Mouse (Mus musculus): Measurements from ENCODE around the gene Gm7030. TPM values are rescaled to one million over a fixed set of nuclear protein-coding genes. Genes with fewer than 3 reads are reported as not detected.
A peak's percentile ranks its signal among the peaks of the same experiment; 100 is the strongest.
"Not testable (repeated sequence)": the region's sequence is repeated elsewhere in the genome, so short reads cannot be mapped to it uniquely, and the experiment has no call there.

Gene Gm7030
- polyA plus RNA-seq (2012; fragmentation: generic; extraction: Trizol), result not detected
- long read RNA-seq, experiment 1, result 0 reads
- long read RNA-seq, experiment 2, result 0 reads

DNA sequence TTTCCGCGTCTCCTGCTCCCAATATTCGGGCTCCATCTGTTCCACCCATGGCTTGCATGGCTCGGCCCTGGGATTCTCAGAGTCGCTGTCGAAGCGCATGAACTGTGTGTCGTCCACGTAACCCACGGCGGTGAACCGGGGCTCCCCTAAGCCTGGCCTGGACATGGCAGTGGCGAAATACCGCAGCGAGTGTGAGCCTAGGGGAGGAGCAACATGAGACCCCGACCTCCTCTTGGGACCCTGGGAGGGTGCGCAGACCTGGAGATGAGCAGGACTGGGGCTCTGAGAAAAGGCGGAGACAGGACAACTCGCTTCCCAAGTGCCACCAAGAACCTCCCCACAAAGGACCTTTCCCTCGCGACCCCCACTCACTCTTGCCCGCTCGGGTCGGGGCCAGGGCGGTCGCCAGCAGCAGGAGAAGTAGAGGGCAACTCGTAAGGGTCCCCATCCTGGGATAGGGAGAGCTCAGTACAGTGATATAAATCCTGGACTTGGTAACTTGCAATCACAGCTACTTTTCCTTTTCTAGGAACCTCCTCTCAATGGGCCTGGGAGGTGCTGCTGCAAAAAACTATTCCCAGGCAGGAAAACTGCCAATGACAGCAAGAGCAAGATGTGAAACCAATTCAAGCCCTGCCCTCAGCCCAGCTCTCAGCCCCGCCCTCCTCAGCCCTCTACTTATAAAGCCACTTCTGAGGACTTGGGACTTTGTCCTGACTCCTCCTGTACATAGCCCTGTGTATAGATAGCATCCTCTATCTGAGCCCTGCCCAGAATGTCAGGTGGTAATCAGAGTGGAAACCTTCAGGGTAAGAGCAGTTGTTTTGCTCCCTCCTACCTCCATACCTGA, at the start of gene Gm7030:
Gene Gm7030, minus strand, starts transcription at position 458 of the 850 bp plus-strand sequence.
- not testable (repeated sequence) for H3K4me3 ChIP-seq (ENCODE audit: insufficient read depth, poor library complexity, severe bottlenecking); H3K36me3 ChIP-seq (ENCODE audit: control insufficient read depth, insufficient read depth); H3ac ChIP-seq (ENCODE audit: control insufficient read depth, insufficient read length, low read depth); H3K79me3 ChIP-seq (ENCODE audit: low read depth); H3K79me2 ChIP-seq (ENCODE audit: control insufficient read depth, insufficient read depth)
- H3K27me3 ChIP-seq (ENCODE audit: control insufficient read depth, insufficient read depth, insufficient read length), result peaks cover 11% of the 10 kb centered on the region

DNA sequence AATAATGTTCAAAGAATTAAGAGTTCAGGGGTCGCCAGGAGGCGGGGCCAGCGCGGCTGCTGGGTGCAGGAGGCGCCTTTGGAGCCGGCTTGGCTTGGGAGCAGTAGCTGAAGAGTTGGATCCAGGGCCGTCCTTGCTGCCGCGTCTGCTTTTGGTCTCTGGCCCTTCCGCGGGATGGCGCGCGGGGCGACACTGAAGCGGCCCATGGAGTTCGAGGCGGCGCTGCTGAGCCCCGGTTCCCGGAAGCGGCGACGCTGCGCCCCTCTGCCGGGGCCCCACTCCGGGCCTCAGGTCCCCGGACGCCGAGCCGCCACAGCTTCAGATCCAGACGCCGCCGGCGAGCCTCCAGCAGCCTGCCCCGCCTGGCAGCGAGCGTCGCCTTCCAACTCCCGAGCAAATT, 49.7 kb upstream of the Gm7030 start:
- H3K4me3 ChIP-seq (ENCODE audit: insufficient read depth, poor library complexity, severe bottlenecking); H3K36me3 ChIP-seq (ENCODE audit: control insufficient read depth, insufficient read depth); H3K79me3 ChIP-seq (ENCODE audit: low read depth); H3ac ChIP-seq (ENCODE audit: control insufficient read depth, insufficient read length, low read depth); H3K79me2 ChIP-seq (ENCODE audit: control insufficient read depth, insufficient read depth): not testable (repeated sequence)
- peaks cover 11% of the 10 kb centered on the region for H3K27me3 ChIP-seq (ENCODE audit: control insufficient read depth, insufficient read depth, insufficient read length)

DNA sequence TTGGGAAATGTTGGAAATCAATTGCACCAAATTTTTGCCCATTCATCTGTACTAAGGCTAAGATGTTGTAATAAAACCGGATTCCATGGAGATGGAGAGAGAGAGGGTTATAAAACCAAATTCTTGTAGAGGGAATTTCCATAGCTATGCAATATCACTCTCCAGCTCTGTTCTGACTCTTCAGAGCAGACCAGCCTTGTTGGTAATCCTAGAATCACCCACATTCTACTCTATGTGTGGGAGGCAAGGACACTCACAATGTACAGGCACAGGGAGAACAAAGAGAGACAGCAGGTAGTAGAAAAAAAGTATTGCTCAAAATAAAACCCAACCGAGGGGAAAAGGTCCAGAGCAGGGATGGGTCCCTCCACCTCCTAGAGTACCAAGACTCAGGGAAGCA, 46.9 kb upstream of the Gm7030 start:
- not testable (repeated sequence) for H3K36me3 ChIP-seq (ENCODE audit: control insufficient read depth, insufficient read depth); H3ac ChIP-seq (ENCODE audit: control insufficient read depth, insufficient read length, low read depth); H3K79me2 ChIP-seq (ENCODE audit: control insufficient read depth, insufficient read depth); H3K27me3 ChIP-seq (ENCODE audit: control insufficient read depth, insufficient read depth, insufficient read length); H3K79me3 ChIP-seq (ENCODE audit: low read depth); H3K4me3 ChIP-seq (ENCODE audit: insufficient read depth, poor library complexity, severe bottlenecking)

DNA sequence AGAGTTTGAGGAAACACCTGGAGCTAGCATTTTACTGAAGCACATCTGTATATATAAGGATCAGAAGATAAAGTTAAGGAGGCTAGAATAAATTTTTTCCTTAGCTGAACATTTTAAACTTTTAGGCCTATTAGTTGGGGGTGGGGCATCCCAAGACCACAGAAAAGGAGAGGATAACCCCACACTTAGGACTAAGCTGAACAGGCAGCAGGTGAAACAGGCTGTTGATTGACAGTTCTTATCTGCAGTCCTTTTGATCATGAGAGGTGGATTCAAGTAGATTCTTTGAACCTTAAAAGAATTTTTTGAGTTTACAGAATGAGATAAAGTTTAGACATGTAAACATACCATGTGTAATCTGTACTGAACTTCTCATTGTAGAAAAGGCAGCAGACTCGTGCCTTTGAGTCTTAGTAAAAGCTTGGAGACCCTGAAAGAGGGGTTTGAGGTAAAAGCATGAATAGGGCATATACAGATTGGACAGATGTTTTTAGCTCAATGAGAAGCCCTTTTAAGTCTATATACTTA, 41.1 kb upstream of the Gm7030 start:
- H3K79me2 ChIP-seq (ENCODE audit: control insufficient read depth, insufficient read depth), result no peaks in the 10 kb centered on the region
- no peak overlapping the region for H3ac ChIP-seq (ENCODE audit: control insufficient read depth, insufficient read length, low read depth)
- H3K27me3 ChIP-seq (ENCODE audit: control insufficient read depth, insufficient read depth, insufficient read length), result peaks cover 18% of the 10 kb centered on the region
- H3K79me3 ChIP-seq (ENCODE audit: low read depth), result no peaks in the 10 kb centered on the region
- H3K4me3 ChIP-seq (ENCODE audit: insufficient read depth, poor library complexity, severe bottlenecking), result no peak overlapping the region
- TF ChIP-seq MYOD1 (IDR thresholded peaks at IDR 0.05; ENCODE audit: control insufficient read depth, insufficient read length, low read depth), result no peak
- TF ChIP-seq MAX (IDR thresholded peaks at IDR 0.05), result no peak
- TF ChIP-seq FOSL1 (IDR thresholded peaks at IDR 0.05; ENCODE audit: insufficient read depth, low read length, poor library complexity, severe bottlenecking), result no peak
- no peaks in the 10 kb centered on the region for H3K36me3 ChIP-seq (ENCODE audit: control insufficient read depth, insufficient read depth)

DNA sequence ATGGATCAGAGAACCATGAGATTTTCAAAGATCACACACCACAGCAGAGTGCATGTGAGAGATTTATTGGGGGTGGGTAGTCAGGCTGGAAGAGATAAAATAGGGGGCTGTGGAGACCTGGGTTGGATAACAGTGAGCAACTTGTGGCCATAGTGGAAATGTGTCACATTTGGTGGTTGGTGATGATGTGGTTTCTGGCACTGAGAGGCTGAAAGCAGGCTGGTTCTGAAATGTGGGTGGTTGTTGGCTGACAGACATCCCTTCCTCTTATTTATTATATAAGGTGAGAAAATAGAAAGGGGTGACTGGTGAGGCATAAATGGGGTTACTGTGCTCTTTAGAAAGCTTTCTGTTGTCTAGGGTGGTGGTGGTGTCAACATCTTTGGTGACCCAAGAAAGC, 40.5 kb upstream of the Gm7030 start:
- Histone ChIP-seq H3ac (ENCODE audit: control insufficient read depth, insufficient read length, low read depth) (no peak overlapping the region), H3K4me3 (ENCODE audit: insufficient read depth, poor library complexity, severe bottlenecking) (no peak overlapping the region), H3K36me3 (ENCODE audit: control insufficient read depth, insufficient read depth) (no peaks in the 10 kb centered on the region), H3K79me3 (ENCODE audit: low read depth) (no peaks in the 10 kb centered on the region), H3K79me2 (ENCODE audit: control insufficient read depth, insufficient read depth) (no peaks in the 10 kb centered on the region), H3K27me3 (ENCODE audit: control insufficient read depth, insufficient read depth, insufficient read length) (peaks cover 18% of the 10 kb centered on the region)
- TF ChIP-seq FOSL1 (IDR thresholded peaks at IDR 0.05; ENCODE audit: insufficient read depth, low read length, poor library complexity, severe bottlenecking), result no peak
- no peak for TF ChIP-seq CEBPB (IDR thresholded peaks at IDR 0.05; ENCODE audit: low read depth)
- TF ChIP-seq MAX (IDR thresholded peaks at IDR 0.05), result no peak
- no peak for TF ChIP-seq CTCF (IDR thresholded peaks at IDR 0.05; ENCODE audit: control insufficient read depth, insufficient read depth, insufficient read length)
- TF ChIP-seq USF1 (IDR thresholded peaks at IDR 0.05; ENCODE audit: low read depth), result no peak
- TF ChIP-seq MYOG (IDR thresholded peaks at IDR 0.05; ENCODE audit: control insufficient read depth, extremely low read depth, insufficient read length), result no peak
- no peak for TF ChIP-seq MYOD1 (IDR thresholded peaks at IDR 0.05; ENCODE audit: control insufficient read depth, insufficient read length, low read depth)

DNA sequence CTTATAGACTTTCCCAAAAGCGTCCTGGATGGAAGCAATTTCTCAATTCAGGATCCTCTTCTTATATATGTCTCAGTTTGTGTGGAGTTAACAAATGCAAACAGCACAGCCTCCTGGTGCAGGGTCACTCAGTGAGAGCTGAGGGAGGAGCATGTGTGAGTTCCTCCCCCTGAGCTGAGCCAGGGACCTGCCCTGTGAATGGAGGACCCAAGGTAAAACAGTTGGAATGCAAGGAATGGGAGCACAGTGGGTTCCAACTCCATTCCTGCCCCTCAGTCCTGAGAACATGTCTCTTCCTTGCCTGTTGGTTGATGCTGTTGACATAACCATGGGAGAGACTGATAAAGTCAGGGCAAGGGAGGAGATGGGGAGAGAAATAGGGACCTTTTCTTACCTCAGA, 39.9 kb upstream of the Gm7030 start:
- H3K27me3 ChIP-seq (ENCODE audit: control insufficient read depth, insufficient read depth, insufficient read length), result peaks cover 18% of the 10 kb centered on the region
- not testable (repeated sequence) for H3ac ChIP-seq (ENCODE audit: control insufficient read depth, insufficient read length, low read depth); H3K79me2 ChIP-seq (ENCODE audit: control insufficient read depth, insufficient read depth); H3K36me3 ChIP-seq (ENCODE audit: control insufficient read depth, insufficient read depth); H3K79me3 ChIP-seq (ENCODE audit: low read depth); H3K4me3 ChIP-seq (ENCODE audit: insufficient read depth, poor library complexity, severe bottlenecking)

DNA sequence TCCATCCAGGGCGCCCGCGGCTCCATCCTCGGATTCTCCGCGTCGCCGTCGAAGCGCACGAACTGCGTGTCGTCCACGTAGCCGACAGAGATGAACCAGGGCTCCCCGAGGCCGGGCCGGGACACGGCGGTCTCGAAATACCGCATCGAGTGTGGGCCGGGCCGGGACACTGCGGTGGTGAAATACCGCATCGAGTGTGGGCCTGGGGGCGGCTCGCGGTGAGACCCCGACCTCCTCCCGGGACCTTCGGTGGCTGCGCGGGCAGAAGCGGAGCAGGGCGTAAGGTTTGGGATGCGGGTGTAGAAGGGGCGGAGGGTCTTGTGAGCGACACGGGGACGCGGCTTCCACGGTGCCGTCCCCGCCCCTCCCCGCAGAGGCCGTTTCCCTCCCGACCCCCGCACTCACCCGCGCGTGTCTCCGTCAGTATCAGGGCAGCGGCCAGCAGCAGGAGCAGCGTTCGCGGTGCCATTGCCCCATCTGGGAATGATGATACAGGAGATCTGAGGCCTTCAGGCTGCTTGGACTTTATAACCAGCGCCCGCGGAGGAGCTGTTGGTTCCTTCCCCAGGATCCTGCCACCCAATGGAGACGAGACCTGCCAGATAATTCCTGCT, 38.9 kb upstream of the Gm7030 start, which contains the start of gene Gm8909:
Gene Gm8909, minus strand, starts transcription at position 499 of the 614 bp plus-strand sequence.
- Histone ChIP-seq H3ac (ENCODE audit: control insufficient read depth, insufficient read length, low read depth) (no peak within 1 kb of the TSS), H3K4me3 (ENCODE audit: insufficient read depth, poor library complexity, severe bottlenecking) (peak within 1 kb of the TSS; percentile 28), H3K36me3 (ENCODE audit: control insufficient read depth, insufficient read depth) (no peaks in the 10 kb centered on the region), H3K79me3 (ENCODE audit: low read depth) (no peaks in the 10 kb centered on the region), H3K27me3 (ENCODE audit: control insufficient read depth, insufficient read depth, insufficient read length) (peaks cover 18% of the 10 kb centered on the region), H3K79me2 (ENCODE audit: control insufficient read depth, insufficient read depth) (no peaks in the 10 kb centered on the region)
- TF ChIP-seq USF1 (IDR thresholded peaks at IDR 0.05; ENCODE audit: low read depth) (no peak), MAX (IDR thresholded peaks at IDR 0.05) (no peak)
